Mouse (Mus musculus) MEL (cell line): Measurements from ENCODE around the gene Gins1. TPM values are rescaled to one million over a fixed set of nuclear protein-coding genes. Genes with fewer than 3 reads are reported as not detected.

Source experiments
- DNase-seq: peaks from one replicate; pipeline ENCODE4 v3.0.0; 2011; ENCODE audit warnings: low read depth, low spot score
- H3K27ac ChIP-seq: 2 replicates; pipeline ENCODE4 v1.5.1; 2012; ENCODE audit warnings: low read depth, mild to moderate bottlenecking, control low read depth, low read length, moderate library complexity; ENCODE audit not compliant: control insufficient read depth
- H3K27me3 ChIP-seq, 2 experiments: fragments of 150-350 bp in 1 of 2; sonication (generic) in 1 of 2; 2 replicates each; pipeline ENCODE4 v1.6.1; 2012; ENCODE audit warnings: low read length in 2 of 2, mild to moderate bottlenecking in 2 of 2, improper control_type of control experiment in 1 of 2, moderate library complexity in 1 of 2; ENCODE audit not compliant: insufficient read depth in 2 of 2, control insufficient read depth in 1 of 2
- H3K36me3 ChIP-seq, 2 experiments: 2 replicates each; pipeline ENCODE4 v1.6.1; 2012 to 2014; ENCODE audit warnings: low read length in 2 of 2, improper control_type of control experiment in 1 of 2, inconsistent platforms in 1 of 2, mild to moderate bottlenecking in 1 of 2; ENCODE audit not compliant: insufficient read depth in 2 of 2, control insufficient read depth in 1 of 2
- H3K4me1 ChIP-seq, 2 experiments: fragments of 150-350 bp in 1 of 2; sonication (generic) in 1 of 2; 2 replicates each; pipeline ENCODE4 v1.6.1; 2012; ENCODE audit warnings: low read length in 2 of 2, improper control_type of control experiment in 1 of 2, mild to moderate bottlenecking in 1 of 2; ENCODE audit not compliant: insufficient read depth in 2 of 2, control insufficient read depth in 1 of 2
- H3K4me3 ChIP-seq, 2 experiments: fragments of 150-350 bp in 1 of 2; sonication (generic) in 1 of 2; 2 replicates each; pipeline ENCODE4 v1.5.1; 2012; ENCODE audit warnings: low read depth in 2 of 2, low read length in 2 of 2, mild to moderate bottlenecking in 2 of 2, moderate library complexity in 2 of 2, control low read depth in 1 of 2, improper control_type of control experiment in 1 of 2; ENCODE audit not compliant: control insufficient read depth in 1 of 2, insufficient read depth in 1 of 2
- H3K79me2 ChIP-seq: 2 replicates; pipeline ENCODE4 v1.6.1; 2012; ENCODE audit warnings: mild to moderate bottlenecking, low read length, moderate library complexity; ENCODE audit not compliant: control insufficient read depth, poor library complexity, insufficient read depth
- H3K9ac ChIP-seq: 2 replicates; pipeline ENCODE4 v1.6.1; 2012; ENCODE audit warnings: low read depth, mild to moderate bottlenecking, control low read depth, low read length, moderate library complexity; ENCODE audit not compliant: control insufficient read depth, poor library complexity, severe bottlenecking
- H3K9me3 ChIP-seq: fragments of 150-350 bp; sonication (generic); replicated peaks from 2 replicates; pipeline ENCODE4 v1.6.1; 2012; ENCODE audit warnings: mild to moderate bottlenecking, low read length, improper control_type of control experiment, moderate library complexity; ENCODE audit not compliant: insufficient read depth
- EP300 ChIP-seq, 2 experiments: IDR thresholded peaks; 2 replicates each; pipeline ENCODE4 v1.6.1; 2011; ENCODE audit warnings: improper control_type of control experiment in 2 of 2, low read length in 2 of 2, low read depth in 1 of 2, mild to moderate bottlenecking in 1 of 2
- GABPA ChIP-seq: IDR thresholded peaks from 2 replicates; pipeline ENCODE4 v1.6.1; 2012; ENCODE audit warnings: low read depth, mild to moderate bottlenecking, inconsistent platforms, low read length, improper control_type of control experiment, moderate library complexity
- JUND ChIP-seq: IDR thresholded peaks from 2 replicates; pipeline ENCODE4 v1.6.1; 2011; ENCODE audit warnings: low read depth, mild to moderate bottlenecking, improper control_type of control experiment, low read length
- KAT2A ChIP-seq: conservative IDR thresholded peaks from 2 replicates; pipeline ENCODE4 v1.6.1; 2012; ENCODE audit warnings: low read depth, low read length, improper control_type of control experiment, inconsistent platforms
- MAZ ChIP-seq: IDR thresholded peaks from 2 replicates; pipeline ENCODE4 v1.6.1; 2012; ENCODE audit warnings: low read depth, mild to moderate bottlenecking, inconsistent platforms, low read length, improper control_type of control experiment
- MYC ChIP-seq: IDR thresholded peaks from 2 replicates; pipeline ENCODE4 v1.6.1; 2011; ENCODE audit warnings: low read depth, mild to moderate bottlenecking, low read length, improper control_type of control experiment, moderate library complexity
- NRF1 ChIP-seq: IDR thresholded peaks from 2 replicates; pipeline ENCODE4 v1.6.1; 2014; ENCODE audit warnings: low read depth, mild to moderate bottlenecking, inconsistent platforms, low read length, improper control_type of control experiment, moderate library complexity; ENCODE audit not compliant: poor library complexity, insufficient read depth, severe bottlenecking
- POLR2AphosphoS5 ChIP-seq: IDR thresholded peaks from 2 replicates; pipeline ENCODE4 v1.6.1; 2012; ENCODE audit warnings: low read depth, borderline replicate concordance, mild to moderate bottlenecking, inconsistent platforms, low read length, moderate library complexity, mixed read lengths
- SIN3A ChIP-seq: IDR thresholded peaks from 2 replicates; pipeline ENCODE4 v1.6.1; 2012; ENCODE audit warnings: low read length, improper control_type of control experiment, inconsistent platforms
- TBP ChIP-seq: IDR thresholded peaks from 2 replicates; pipeline ENCODE4 v1.8.0; 2011; ENCODE audit warnings: low read depth, low read length, improper control_type of control experiment
- polyA plus RNA-seq, 2 experiments: library from polyadenylated mRNA; stranded (reverse) in 1 of 2; unstranded in 1 of 2; fragments of >175 nt in 1 of 2; fragments of >200 nt in 1 of 2; gene quantifications; 2 replicates each; pipeline versions ENCODE4 v1.2.1 to v1.2.4; 2012; ENCODE audit warnings: low replicate concordance in 2 of 2, low read depth in 1 of 2; ENCODE audit not compliant: insufficient read length in 2 of 2, insufficient read depth in 1 of 2, missing spikeins in 1 of 2
- total RNA-seq: library from RNA; depleted of rRNA; stranded (reverse); fragments of 300-350 nt; gene quantifications from 2 replicates; pipeline ENCODE4 v1.2.3, GENCODE M21; 2012

Gins1 gene
- total and polyA plus RNA-seq, 3 experiments = 64.8 to 68.7 TPM; not detected in 1

DNA sequence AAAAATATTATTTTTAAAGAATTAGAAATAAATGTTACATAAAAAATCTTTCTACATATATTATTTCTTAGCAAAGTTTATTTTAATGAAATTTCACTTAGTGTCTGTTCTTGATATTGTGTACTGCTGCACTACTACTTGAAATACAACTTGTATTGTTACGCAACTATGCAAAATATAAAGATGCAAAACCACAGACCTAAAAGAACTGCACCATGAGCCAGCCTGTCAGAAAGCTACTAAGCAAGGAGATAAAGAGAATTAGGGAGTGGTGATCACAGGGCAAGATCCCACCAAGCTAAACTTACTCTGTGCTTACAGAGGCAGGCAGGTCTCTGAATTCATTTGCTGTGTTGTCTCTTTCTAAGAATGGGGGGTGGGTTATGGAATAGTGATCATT, 30.0 kb upstream of the Gins1 start:
- H3K4me1 ChIP-seq = no peaks in the 10 kb centered on the region; a peak in 1 of 4 replicates
- TF ChIP-seq MYC (no peak), JUND (no peak), EP300 (IDR thresholded peaks at IDR 0.05; ENCODE audit: low read depth in 1 of 2, low read length in 2 of 2) (no peak), GABPA (no peak)
- TF ChIP-seq, all 39 proteins: peak for 0
- no peak overlapping the region for H3K27ac ChIP-seq

DNA sequence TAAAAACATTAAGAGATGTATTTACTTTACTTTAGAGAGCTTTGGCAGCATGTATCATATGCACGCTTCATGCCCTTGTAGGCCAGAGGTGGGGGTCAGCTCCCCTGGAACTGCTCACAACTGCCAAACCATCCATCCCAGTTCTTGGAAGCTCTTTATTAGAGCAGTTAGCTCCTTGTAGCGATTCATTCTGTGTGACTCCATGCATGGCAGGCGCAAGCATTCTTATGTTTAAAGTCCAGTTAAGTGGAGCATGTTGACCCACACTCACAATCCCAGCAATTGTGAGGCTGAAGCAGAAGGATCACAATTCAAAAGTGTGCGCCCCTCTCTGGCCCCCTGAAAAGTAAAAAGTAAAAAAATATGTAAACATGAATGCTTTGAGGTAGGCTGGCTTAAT, 27.6 kb upstream of the Gins1 start:
- Histone ChIP-seq H3K79me2 (no peaks in the 10 kb centered on the region), H3K9ac (no peak overlapping the region), H3K27me3 (no peaks in the 10 kb centered on the region), H3K4me3 (no peak overlapping the region), H3K27ac (no peak overlapping the region), H3K36me3 (no peaks in the 10 kb centered on the region), H3K9me3 (no peaks in the 10 kb centered on the region), H3K4me1 (no peaks in the 10 kb centered on the region; a peak in 1 of 4 replicates)
- TF ChIP-seq KAT2A (no peak), TBP (no peak), MAZ (no peak), SIN3A (no peak), NRF1 (no peak)
- DNase-seq = no peak

More for the DNA sequence above, 30.0 kb upstream of the Gins1 start:
- no peaks in the 10 kb centered on the region for H3K79me2 ChIP-seq
- H3K36me3 ChIP-seq = no peaks in the 10 kb centered on the region
- H3K4me3 ChIP-seq = no peak overlapping the region
- H3K27me3 ChIP-seq = no peaks in the 10 kb centered on the region
- no peaks in the 10 kb centered on the region for H3K9me3 ChIP-seq
- no peak overlapping the region for H3K9ac ChIP-seq
- no peak for DNase-seq

DNA sequence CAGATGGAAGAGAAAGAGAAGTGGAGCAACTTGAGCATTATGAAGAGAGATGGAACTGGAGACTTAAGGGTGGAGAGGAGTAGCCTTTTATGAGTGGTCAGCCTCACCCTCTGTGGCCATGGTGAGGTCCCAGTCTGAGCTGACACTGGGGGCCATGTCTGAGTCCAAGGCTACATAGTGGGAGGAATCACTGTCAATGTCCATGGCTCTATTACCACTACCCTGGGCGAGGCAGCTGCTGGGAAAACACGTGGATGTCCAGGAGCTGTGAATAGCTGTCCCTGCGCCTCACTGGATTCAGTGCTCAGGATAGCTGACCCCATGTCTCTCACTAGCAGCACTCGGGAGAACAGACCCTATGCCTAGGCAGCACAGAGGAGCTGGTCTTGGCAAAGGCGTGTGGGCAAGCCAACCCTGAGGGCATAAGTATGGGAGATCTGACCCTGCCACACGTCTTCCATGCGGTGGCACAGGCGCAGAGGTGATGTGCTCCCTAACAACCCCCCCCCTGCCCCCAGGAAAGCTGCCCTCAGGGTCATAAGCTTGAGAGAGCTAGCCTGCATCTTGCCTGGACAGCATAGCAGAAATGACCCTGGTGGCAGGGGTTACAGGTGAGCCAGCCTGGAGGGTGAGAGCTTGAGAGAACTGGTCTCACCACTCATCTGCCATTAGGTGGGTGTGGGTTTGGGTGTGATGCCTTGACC, 21.0 kb upstream of the Gins1 start:
- H3K4me1 ChIP-seq = peaks cover 0 to 4% of the 10 kb centered on the region in 2 experiments; a peak in 2 of 4 replicates

More for the DNA sequence above, 21.0 kb upstream of the Gins1 start:
- no peak for TF ChIP-seq POLR2AphosphoS5
- TF ChIP-seq TBP = no peak
- TF ChIP-seq NRF1 = no peak
- Histone ChIP-seq H3K9me3 (no peaks in the 10 kb centered on the region), H3K4me3 (no peak overlapping the region), H3K27ac (no peak overlapping the region), H3K27me3 (no peaks in the 10 kb centered on the region), H3K79me2 (no peaks in the 10 kb centered on the region), H3K36me3 (peaks cover 0 to 5% of the 10 kb centered on the region in 2 experiments; a peak in 2 of 4 replicates), H3K9ac (no peak overlapping the region)
- no peak for DNase-seq
